Mouse (Mus musculus): ENCODE measurements at regions not wholly inside any gene's neighbourhood (a gene's known extent, or its start where the extent isn't known, plus 50 kb on each side); places are given as distances from the start of the nearest gene placed in this dataset.

DNA sequence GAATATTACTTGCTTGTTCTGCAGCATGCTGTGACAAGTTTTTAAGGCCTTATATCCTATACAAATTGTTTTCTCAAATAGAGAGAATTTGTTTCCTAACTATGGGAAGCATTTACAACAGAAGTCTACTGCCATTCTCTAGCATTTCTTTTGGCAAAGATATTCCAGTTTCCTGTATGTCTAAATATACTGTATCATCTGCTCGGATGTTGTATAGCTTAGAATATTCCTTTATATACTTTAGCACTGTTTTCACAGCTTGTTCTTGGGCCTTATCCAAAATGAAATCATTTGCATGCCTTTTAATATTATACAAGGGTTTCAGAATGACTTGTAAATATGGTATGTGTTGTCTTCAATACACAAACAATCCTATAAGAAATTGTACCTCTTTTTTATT lies 92.1 kb upstream of the Ins2 start:
- no peak for DNase-seq (ENCODE audit: low spot score)

DNA sequence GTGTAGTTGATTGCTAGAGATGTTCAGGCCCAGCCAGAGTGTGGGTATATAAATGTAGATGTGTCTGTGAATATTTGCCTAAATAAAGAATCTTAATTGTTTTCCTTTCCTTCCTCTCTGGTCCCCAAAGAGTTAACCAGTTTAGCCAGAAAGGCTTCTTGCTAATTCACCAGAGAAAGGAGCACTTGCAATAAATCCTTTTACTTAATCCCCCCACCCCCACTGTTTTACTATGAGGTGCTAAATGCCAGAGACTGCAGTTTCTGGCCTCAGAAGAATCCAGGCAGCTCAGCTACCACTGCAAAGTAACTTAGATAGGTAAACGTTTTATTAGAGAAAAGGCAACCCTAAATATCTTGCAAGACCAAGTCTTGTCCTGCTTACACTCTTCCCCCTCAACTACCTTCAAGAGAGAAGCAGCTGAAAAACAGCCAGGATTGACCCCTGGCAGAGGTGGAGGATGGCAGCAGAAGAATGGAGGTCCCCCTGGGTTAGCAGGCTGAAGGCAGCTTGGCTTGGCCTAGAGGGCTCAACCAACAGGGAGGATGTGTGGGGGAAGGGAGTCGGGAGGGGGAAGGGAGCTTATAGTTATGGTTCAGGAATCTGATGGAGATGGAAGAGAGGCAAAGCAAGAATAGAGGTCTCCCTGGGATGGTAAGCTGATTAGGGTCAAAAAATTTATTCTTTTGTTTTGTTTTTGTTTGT lies 87.9 kb upstream of the Ins2 start:
- no peak for DNase-seq (ENCODE audit: low spot score)

GRCm38 (mm10) chr7:142810711-142811110 lies 67.5 kb upstream of the Ins2 start:
- no peak for DNase-seq (ENCODE audit: low spot score)

- DNase-seq (ENCODE audit: low spot score): peak; percentile 26
Observed at GRCm38 (mm10) chr7:142799424-142799823, 56.2 kb upstream of the Ins2 start.

DNA sequence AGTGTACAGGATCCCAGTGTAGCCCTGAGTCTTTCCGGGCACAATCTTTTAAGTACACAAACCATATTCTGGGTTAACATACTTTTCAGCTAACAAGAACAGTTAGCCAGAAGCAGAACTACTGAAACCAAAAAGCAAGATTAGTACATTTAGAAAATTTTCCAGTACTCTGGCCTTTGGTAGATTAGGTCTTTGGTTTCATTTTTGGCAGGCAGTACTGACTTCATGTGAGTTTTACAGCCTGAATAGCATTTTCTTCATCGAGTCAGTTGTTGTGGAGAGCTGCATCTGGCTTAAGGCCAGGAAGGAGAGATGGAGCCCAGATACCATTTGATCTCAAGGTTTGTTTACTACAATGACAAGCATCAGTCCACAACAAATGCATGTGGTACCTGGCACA lies 51.3 kb upstream of the Ins2 start:
- no peak for DNase-seq (ENCODE audit: low spot score)

All from c-Kit-positive CD71-positive TER-119-positive erythroid progenitor cells, embryonic 14.5 days (primary cell).